Mouse (Mus musculus) heart, postnatal 0 days (tissue): ENCODE measurements around the gene Lrg1. TPM values are rescaled to one million over a fixed set of nuclear protein-coding genes. Genes with fewer than 3 reads are reported as not detected.
A peak's percentile ranks its signal among the peaks of the same experiment; 100 is the strongest.
"Not testable (repeated sequence)": the region's sequence is repeated elsewhere in the genome, so short reads cannot be mapped to it uniquely, and the experiment has no call there.

Experiments
- ATAC-seq: fragments of 200-750 bp; cut with Nextera tagmentation; 2 replicates; pipeline ENCODE4 v1.8.0; 2017; ENCODE audit warnings: low read depth, moderate number of reproducible peaks, moderate library complexity; ENCODE audit not compliant: insufficient read depth
- DNase-seq: peaks from one replicate; pipeline ENCODE4 v3.0.0-alpha.2; 2016; ENCODE audit warnings: low spot score
- H3K27ac ChIP-seq: fragments of 300-500 bp; sonication (generic); 2 replicates; pipeline ENCODE4 v1.5.1; 2014; ENCODE audit warnings: low read depth, mild to moderate bottlenecking
- H3K27me3 ChIP-seq: fragments of 300-500 bp; sonication (generic); 2 replicates; pipeline ENCODE4 v1.6.1; 2014; ENCODE audit warnings: low read length, mixed read lengths; ENCODE audit not compliant: control insufficient read depth, insufficient read depth
- H3K36me3 ChIP-seq: fragments of 300-500 bp; sonication (generic); replicated peaks from 2 replicates; pipeline ENCODE4 v1.6.1; 2014; ENCODE audit warnings: low read length, mixed read lengths; ENCODE audit not compliant: control insufficient read depth, insufficient read depth
- H3K4me1 ChIP-seq: fragments of 300-500 bp; sonication (generic); 2 replicates; pipeline ENCODE4 v1.6.1; 2014; ENCODE audit warnings: antibody characterized with exemption; ENCODE audit not compliant: control insufficient read depth, insufficient read depth
- H3K4me2 ChIP-seq: fragments of 300-500 bp; sonication (generic); 2 replicates; pipeline ENCODE4 v1.6.1; 2014; ENCODE audit warnings: low read depth, mild to moderate bottlenecking, low read length, moderate library complexity
- H3K4me3 ChIP-seq: fragments of 300-500 bp; sonication (generic); 2 replicates; pipeline ENCODE4 v1.5.1; 2014; ENCODE audit warnings: low read depth, low read length
- H3K9ac ChIP-seq: fragments of 300-500 bp; sonication (generic); replicated peaks from 2 replicates; pipeline ENCODE4 v1.6.1; 2014; ENCODE audit warnings: low read depth, low read length, mixed read lengths
- H3K9me3 ChIP-seq: fragments of 300-500 bp; sonication (generic); replicated peaks from 2 replicates; pipeline ENCODE4 v1.6.1; 2016; ENCODE audit warnings: low read length; ENCODE audit not compliant: control insufficient read depth
- CTCF ChIP-seq: IDR thresholded peaks from 2 replicates; pipeline ENCODE4 v1.5.1; 2016; ENCODE audit warnings: antibody characterized with exemption, control low read depth, low read depth
- EP300 ChIP-seq: IDR thresholded peaks from 2 replicates; pipeline ENCODE4 v1.6.1; 2016; ENCODE audit warnings: antibody characterized with exemption, low read depth
- WGBS: fragments of 180-500 bp; shearing (Covaris S2); extraction: QIAGEN DNeasy Blood & Tissue Kit; methylation state at CpG from one replicate; pipeline ENCODE4 v1.1.7; 2014; 5-methylcytosine and 5-hydroxymethylcytosine counted together
- polyA plus RNA-seq: library from polyadenylated mRNA; unstranded; fragments of >200 nt; fragmentation: Nextera tagmentation; extraction: Ambion mirVana; gene quantifications from 2 replicates; pipeline ENCODE4 v1.2.1, GENCODE M21; 2015
- total RNA-seq: library from RNA; depleted of rRNA; stranded (reverse); fragments of >200 nt; gene quantifications from 2 replicates; pipeline ENCODE4 v1.2.3, GENCODE M21; 2014; ENCODE audit warnings: low replicate concordance

Lrg1 gene
- total and polyA plus RNA-seq, 2 experiments from 2014 or later = 4.5 to 9.0 TPM

DNA sequence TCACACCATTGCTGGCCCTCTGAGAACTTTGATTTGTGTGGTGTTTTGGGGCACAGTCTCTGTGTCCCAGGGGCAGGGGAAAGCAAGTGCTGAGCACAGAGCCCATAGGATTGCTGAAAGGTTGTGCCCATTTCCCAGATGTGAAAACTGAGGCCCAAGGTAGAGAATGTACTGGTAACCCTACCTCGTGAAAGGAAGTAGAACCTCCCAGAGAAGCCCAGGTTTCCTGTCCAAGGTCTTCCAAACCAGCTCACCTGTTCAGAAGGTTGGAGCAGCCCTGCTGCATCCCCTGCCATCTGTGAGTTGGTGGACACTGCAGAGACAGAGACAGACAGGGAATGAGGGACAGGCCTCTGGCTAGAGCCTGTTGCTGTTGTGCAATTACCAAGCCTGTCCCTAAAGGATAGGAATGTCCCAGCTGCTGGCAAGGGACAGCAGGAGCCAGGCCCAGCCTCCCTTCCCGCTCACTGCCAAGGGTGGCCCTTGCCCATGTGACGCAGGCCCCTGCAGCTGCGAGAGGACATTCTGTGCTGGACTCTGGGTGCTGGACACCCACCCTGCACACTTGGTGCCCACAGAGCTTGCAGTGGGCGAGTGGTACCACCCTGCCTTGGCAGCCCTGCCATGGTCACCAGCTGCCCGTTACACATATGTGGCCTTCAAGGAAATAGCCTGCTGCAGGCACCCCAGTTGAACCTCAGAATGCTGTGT, 13.3 kb downstream of the Lrg1 start:
- 0 out of 2 replicates have a peak, but pooled peaks have one; percentile 5 for TF ChIP-seq CTCF
- TF ChIP-seq EP300 = peak; percentile 96
- WGBS = 40% methylated on average over 6 of the region's 6 CpGs
- H3K4me1 ChIP-seq = peaks cover 14% of the 10 kb centered on the region
- ATAC-seq (peak; percentile 82), DNase-seq (peak; percentile 80)
- H3K9ac ChIP-seq = peak overlapping the region; percentile 64
- peaks cover 12% of the 10 kb centered on the region for H3K36me3 ChIP-seq
- no peaks in the 10 kb centered on the region for H3K9me3 ChIP-seq
- peak overlapping the region; percentile 38 for H3K4me3 ChIP-seq
- peak overlapping the region; percentile 63 for H3K4me2 ChIP-seq
- H3K27ac ChIP-seq = peak overlapping the region; percentile 94
- no peaks in the 10 kb centered on the region for H3K27me3 ChIP-seq

DNA sequence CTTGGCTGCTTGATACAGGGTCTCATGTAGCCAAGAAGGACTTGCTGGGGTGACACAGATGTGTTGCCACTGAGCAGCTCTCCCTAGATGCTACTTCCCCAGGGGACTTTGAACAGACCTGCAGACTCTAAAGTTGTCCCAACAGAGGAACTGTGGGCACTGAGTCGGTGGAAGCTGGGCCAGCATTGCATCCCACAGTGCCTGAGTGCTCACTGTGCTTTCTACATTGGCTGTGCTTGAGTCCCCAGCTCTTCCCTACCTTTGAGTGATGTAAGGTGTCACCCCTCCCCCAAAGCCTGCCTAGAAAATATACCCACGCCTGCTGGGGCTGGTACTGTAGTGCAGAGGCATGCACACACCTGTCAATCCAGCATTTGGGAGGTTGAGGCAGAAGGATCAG, 14.1 kb downstream of the Lrg1 start:
- H3K9me3 ChIP-seq = no peaks in the 10 kb centered on the region
- 0 out of 2 replicates have a peak overlapping the region, but pooled peaks have one; percentile 2 for H3K9ac ChIP-seq
- no peak overlapping the region for H3K4me3 ChIP-seq
- H3K4me2 ChIP-seq = no peak overlapping the region
- H3K27me3 ChIP-seq = no peaks in the 10 kb centered on the region
- H3K36me3 ChIP-seq = peaks cover 12% of the 10 kb centered on the region
- 72% methylated on average over 2 of the region's 2 CpGs for WGBS
- DNase-seq (no peak), ATAC-seq (no peak)
- peaks cover 14% of the 10 kb centered on the region for H3K4me1 ChIP-seq
- 0 out of 2 replicates have a peak overlapping the region, but pooled peaks have one; percentile 94 for H3K27ac ChIP-seq
- no peak for TF ChIP-seq CTCF
- TF ChIP-seq EP300 = no peak

GRCm38 (mm10) chr17:56106981-56107380, 14.8 kb downstream of the Lrg1 start:
- TF ChIP-seq CTCF (no peak), EP300 (no peak)
- peaks cover 14% of the 10 kb centered on the region for H3K4me1 ChIP-seq
- 69% methylated on average over 4 of the region's 4 CpGs for WGBS
- H3K36me3 ChIP-seq = peaks cover 20% of the 10 kb centered on the region
- H3K4me2 ChIP-seq = no peak overlapping the region
- no peak overlapping the region for H3K27ac ChIP-seq
- no peak for DNase-seq
- no peaks in the 10 kb centered on the region for H3K9me3 ChIP-seq
- H3K4me3 ChIP-seq = no peak overlapping the region
- no peaks in the 10 kb centered on the region for H3K27me3 ChIP-seq
- ATAC-seq = no peak
- H3K9ac ChIP-seq = no peak overlapping the region

GRCm38 (mm10) chr17:56106436-56106835, 15.4 kb downstream of the Lrg1 start:
- H3K9ac ChIP-seq, DNase-seq, H3K4me3 ChIP-seq, ATAC-seq, H3K4me2 ChIP-seq, H3K9me3 ChIP-seq, H3K27me3 ChIP-seq, H3K27ac ChIP-seq: not testable (repeated sequence)
- Histone ChIP-seq H3K4me1 (peaks cover 14% of the 10 kb centered on the region), H3K36me3 (peaks cover 25% of the 10 kb centered on the region)
- 96% methylated on average over 4 of the region's 4 CpGs for WGBS

DNA sequence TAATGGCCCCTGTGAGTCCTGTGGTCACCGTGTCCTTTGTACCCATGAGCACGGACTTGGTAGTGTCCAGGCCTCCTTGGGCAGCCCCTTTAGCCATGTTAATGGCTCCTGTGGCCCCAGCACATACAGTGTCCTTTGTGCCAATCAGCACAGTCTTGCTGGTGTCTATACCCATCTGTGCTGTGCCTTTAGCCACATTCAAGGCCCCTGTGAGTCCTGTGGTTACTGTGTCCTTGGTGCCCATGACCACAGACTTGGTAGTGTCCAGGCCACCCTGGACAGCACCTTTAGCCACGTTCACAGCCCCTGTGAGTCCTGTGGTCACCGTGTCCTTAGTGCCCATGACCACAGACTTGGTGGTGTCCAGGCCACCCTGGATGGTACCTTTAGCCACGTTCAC, 17.0 kb downstream of the Lrg1 start:
- peaks cover 41% of the 10 kb centered on the region for H3K36me3 ChIP-seq
- H3K9me3 ChIP-seq, DNase-seq, H3K4me2 ChIP-seq, H3K4me1 ChIP-seq, H3K4me3 ChIP-seq, H3K27ac ChIP-seq, H3K27me3 ChIP-seq, ATAC-seq, H3K9ac ChIP-seq: not testable (repeated sequence)
- 100% methylated on average over 2 of the region's 5 CpGs for WGBS
